Mouse (Mus musculus) midbrain, postnatal 0 days (tissue): ENCODE results near the gene Gm3402. TPM values are rescaled to one million over a fixed set of nuclear protein-coding genes. Genes with fewer than 3 reads are reported as not detected.

Experiments
- ATAC-seq: fragments of 200-750 bp; cut with Nextera tagmentation; 2 replicates; pipeline ENCODE4 v1.8.0; 2017; ENCODE audit warnings: moderate number of reproducible peaks, mild to moderate bottlenecking, moderate TSS enrichment, moderate library complexity; ENCODE audit not compliant: low FRiP score
- DNase-seq: peaks from one replicate; pipeline ENCODE4 v3.0.0-alpha.2; 2015; ENCODE audit warnings: low spot score
- H3K27ac ChIP-seq: fragments of 300-500 bp; sonication (generic); 2 replicates; pipeline ENCODE4 v1.5.1; 2014; ENCODE audit warnings: low read depth, mild to moderate bottlenecking, low read length, mixed read lengths
- H3K27me3 ChIP-seq: fragments of 300-500 bp; sonication (generic); 2 replicates; pipeline ENCODE4 v1.6.1; 2014; ENCODE audit warnings: low read length, control low read depth, mixed read lengths; ENCODE audit not compliant: insufficient read depth
- H3K36me3 ChIP-seq: fragments of 300-500 bp; sonication (generic); 2 replicates; pipeline ENCODE4 v1.6.1; 2014; ENCODE audit warnings: low read length, control low read depth, mixed read lengths; ENCODE audit not compliant: insufficient read depth
- H3K4me1 ChIP-seq: fragments of 300-500 bp; sonication (generic); 2 replicates; pipeline ENCODE4 v1.6.1; 2014; ENCODE audit warnings: mild to moderate bottlenecking, control low read depth, antibody characterized with exemption, low read length, mixed read lengths; ENCODE audit not compliant: insufficient read depth
- H3K4me2 ChIP-seq: fragments of 300-500 bp; sonication (generic); 2 replicates; pipeline ENCODE4 v1.6.1; 2014; ENCODE audit warnings: low read depth, mild to moderate bottlenecking, low read length, mixed read lengths; ENCODE audit not compliant: poor library complexity, severe bottlenecking
- H3K4me3 ChIP-seq: fragments of 300-500 bp; sonication (generic); 2 replicates; pipeline ENCODE4 v1.5.1; 2014; ENCODE audit warnings: low read depth, mild to moderate bottlenecking, low read length, moderate library complexity
- H3K9ac ChIP-seq: fragments of 300-500 bp; sonication (generic); replicated peaks from 2 replicates; pipeline ENCODE4 v1.6.1; 2014; ENCODE audit warnings: mild to moderate bottlenecking, low read length, moderate library complexity, mixed read lengths; ENCODE audit not compliant: poor library complexity, severe bottlenecking
- H3K9me3 ChIP-seq: fragments of 300-500 bp; sonication (generic); 2 replicates; pipeline ENCODE4 v1.6.1; 2016; ENCODE audit warnings: low read length, control low read depth
- CTCF ChIP-seq: IDR thresholded peaks from 2 replicates; pipeline ENCODE4 v1.5.1; 2016; ENCODE audit warnings: antibody characterized with exemption, mild to moderate bottlenecking
- WGBS: fragments of 180-500 bp; shearing (Covaris S2); extraction: QIAGEN DNeasy Blood & Tissue Kit; methylation state at CpG from one replicate; pipeline ENCODE4 v1.1.7; 2014; 5-methylcytosine and 5-hydroxymethylcytosine counted together
- polyA plus RNA-seq: library from polyadenylated mRNA; unstranded; fragments of >200 nt; fragmentation: Nextera tagmentation; extraction: Ambion mirVana; gene quantifications from 2 replicates; pipeline ENCODE4 v1.2.1, GENCODE M21; 2015
- total RNA-seq: library from RNA; depleted of rRNA; stranded (reverse); fragments of >200 nt; gene quantifications from 2 replicates; pipeline ENCODE4 v1.2.3, GENCODE M21; 2014; rRNA removed

Gm3402 gene
- total and polyA plus RNA-seq, 2 experiments from 2014 or later = not detected

- no peaks in the 10 kb centered on the region for H3K9me3 ChIP-seq
- TF ChIP-seq CTCF = no peak
- no peak overlapping the region for H3K27ac ChIP-seq
- no peaks in the 10 kb centered on the region for H3K27me3 ChIP-seq
- H3K4me3 ChIP-seq = no peak overlapping the region
- no peaks in the 10 kb centered on the region for H3K4me1 ChIP-seq
- DNase-seq = no peak
- WGBS = 69% methylated on average over 1 of the region's 1 CpGs
- no peak overlapping the region for H3K9ac ChIP-seq
- H3K36me3 ChIP-seq = no peaks in the 10 kb centered on the region
- H3K4me2 ChIP-seq = no peak overlapping the region
- ATAC-seq = no peak
Measured at GRCm38 (mm10) chr5:146564259-146564658, 50.3 kb downstream of the Gm3402 start.

Other genes with a start within 250 kb of the Gm3402 start
- 40.4 and 40.7 TPM in 2 replicates for gene Wasf3, start 129.1 kb upstream of the Gm3402 start, total RNA-seq
- gene Wasf3, start 129.1 kb upstream of the Gm3402 start, polyA plus RNA-seq = 18.3 and 19.1 TPM in 2 replicates
- not detected in 2 replicates for gene Gm6408, start 32.2 kb upstream of the Gm3402 start, total RNA-seq
- gene Gm6408, start 32.2 kb upstream of the Gm3402 start, polyA plus RNA-seq = not detected in 2 replicates
- gene Gm6370, start 22.8 kb upstream of the Gm3402 start, total RNA-seq = not detected in 2 replicates
- not detected in 2 replicates for gene Gm6370, start 22.8 kb upstream of the Gm3402 start, polyA plus RNA-seq
- not detected in 2 replicates for gene 4930449I24Rik, start 11.7 kb upstream of the Gm3402 start, total RNA-seq
- not detected in 2 replicates for gene 4930449I24Rik, start 11.7 kb upstream of the Gm3402 start, polyA plus RNA-seq
- not detected in 2 replicates for gene Gm3404, start 11.7 kb downstream of the Gm3402 start, total RNA-seq
- gene Gm3404, start 11.7 kb downstream of the Gm3402 start, polyA plus RNA-seq = not detected in 2 replicates
- not detected in 2 replicates for gene Gm3409, start 23.5 kb downstream of the Gm3402 start, total RNA-seq
- not detected in 2 replicates for gene Gm3409, start 23.5 kb downstream of the Gm3402 start, polyA plus RNA-seq
- gene Gm3415, start 42.0 kb downstream of the Gm3402 start, total RNA-seq = not detected in 2 replicates
- not detected in 2 replicates for gene Gm3415, start 42.0 kb downstream of the Gm3402 start, polyA plus RNA-seq
- 43.4 and 48.0 TPM in 2 replicates for gene Gpr12, start 71.1 kb downstream of the Gm3402 start, total RNA-seq
- 33.9 and 34.2 TPM in 2 replicates for gene Gpr12, start 71.1 kb downstream of the Gm3402 start, polyA plus RNA-seq